Mouse (Mus musculus): ENCODE data around the gene Castor2. TPM values are rescaled to one million over a fixed set of nuclear protein-coding genes. Genes with fewer than 3 reads are reported as not detected.
A peak's percentile ranks its signal among the peaks of the same experiment; 100 is the strongest.

Castor2 gene
- total and polyA plus RNA-seq, 2 experiments from 2014 or later = 21.1 to 27.4 TPM

- 0 out of 2 replicates have a peak, but pooled peaks cover 5% of the 10 kb centered on the region for H3K4me1 ChIP-seq (ENCODE audit: insufficient read depth, low read length)
- no peak overlapping the region for H3K4me3 ChIP-seq (ENCODE audit: low read length)
- no peaks in the 10 kb centered on the region for H3K27me3 ChIP-seq (ENCODE audit: insufficient read depth, low read length)
- WGBS = 89% methylated on average over 3 of the region's 3 CpGs
- no peak for ATAC-seq
- H3K36me3 ChIP-seq (ENCODE audit: insufficient read depth, low read length) = no peaks in the 10 kb centered on the region
- TF ChIP-seq CTCF (IDR thresholded peaks at IDR 0.05; ENCODE audit: low read depth) = no peak
- DNase-seq (ENCODE audit: low spot score) = no peak
- H3K9ac ChIP-seq (replicated peaks; ENCODE audit: low read length) = no peak overlapping the region
- no peak overlapping the region for H3K27ac ChIP-seq
- no peaks in the 10 kb centered on the region for H3K9me3 ChIP-seq (ENCODE audit: low read length)
- no peak overlapping the region for H3K4me2 ChIP-seq (ENCODE audit: low read depth, low read length)
Measured at GRCm38 (mm10) chr5:134186059-134186458, 86.5 kb downstream of the Castor2 start.

GRCm38 (mm10) chr5:134186961-134187731 lies 87.6 kb downstream of the Castor2 start:
- Histone ChIP-seq H3K36me3 (ENCODE audit: insufficient read depth, low read length) (no peaks in the 10 kb centered on the region; the same call in 1 of the 2 replicates), H3K27me3 (ENCODE audit: insufficient read depth, low read length) (no peaks in the 10 kb centered on the region), H3K4me2 (ENCODE audit: low read depth, low read length) (no peak overlapping the region), H3K27ac (no peak overlapping the region), H3K9ac (replicated peaks; ENCODE audit: low read length) (no peak overlapping the region), H3K9me3 (ENCODE audit: low read length) (no peaks in the 10 kb centered on the region), H3K4me3 (ENCODE audit: low read length) (no peak overlapping the region), H3K4me1 (ENCODE audit: insufficient read depth, low read length) (0 out of 2 replicates have a peak, but pooled peaks cover 5% of the 10 kb centered on the region)
- WGBS = 77% methylated on average over 4 of the region's 4 CpGs
- DNase-seq (ENCODE audit: low spot score) (peak; percentile 44), ATAC-seq (no peak)
- peak; percentile 86 for TF ChIP-seq CTCF (IDR thresholded peaks at IDR 0.05; ENCODE audit: low read depth)

- Histone ChIP-seq H3K27ac (no peak overlapping the region), H3K36me3 (ENCODE audit: insufficient read depth, low read length) (peaks cover under 1% of the 10 kb centered on the region; the same call in 1 of the 2 replicates), H3K4me1 (ENCODE audit: insufficient read depth, low read length) (no peaks in the 10 kb centered on the region), H3K9ac (replicated peaks; ENCODE audit: low read length) (no peak overlapping the region), H3K27me3 (ENCODE audit: insufficient read depth, low read length) (no peaks in the 10 kb centered on the region), H3K9me3 (ENCODE audit: low read length) (no peaks in the 10 kb centered on the region), H3K4me3 (ENCODE audit: low read length) (no peak overlapping the region), H3K4me2 (ENCODE audit: low read depth, low read length) (no peak overlapping the region)
- no peak for TF ChIP-seq CTCF (IDR thresholded peaks at IDR 0.05; ENCODE audit: low read depth)
- ATAC-seq = no peak
- WGBS = 87% methylated on average over 7 of the region's 7 CpGs
- DNase-seq (ENCODE audit: low spot score) = no peak
Measured at GRCm38 (mm10) chr5:134188571-134188970, 89.1 kb downstream of the Castor2 start.

GRCm38 (mm10) chr5:134193664-134194063 lies 94.2 kb downstream of the Castor2 start:
- TF ChIP-seq CTCF (IDR thresholded peaks at IDR 0.05; ENCODE audit: low read depth) = no peak
- Histone ChIP-seq H3K9ac (replicated peaks; ENCODE audit: low read length) (no peak overlapping the region), H3K4me1 (ENCODE audit: insufficient read depth, low read length) (no peaks in the 10 kb centered on the region), H3K9me3 (ENCODE audit: low read length) (no peaks in the 10 kb centered on the region), H3K27me3 (ENCODE audit: insufficient read depth, low read length) (no peaks in the 10 kb centered on the region), H3K4me2 (ENCODE audit: low read depth, low read length) (no peak overlapping the region), H3K27ac (no peak overlapping the region), H3K36me3 (ENCODE audit: insufficient read depth, low read length) (peaks cover 17% of the 10 kb centered on the region), H3K4me3 (ENCODE audit: low read length) (no peak overlapping the region)
- WGBS = 91% methylated on average over 8 of the region's 8 CpGs
- ATAC-seq = no peak
- no peak for DNase-seq (ENCODE audit: low spot score)

Other genes starting within 250 kb of the Castor2 start
- gene Rcc1l, start 77.1 kb downstream of the Castor2 start, total RNA-seq (2014; rRNA removed) = 20.6 and 23.0 TPM in 2 replicates
- 21.5 and 21.7 TPM in 2 replicates for gene Rcc1l, start 77.1 kb downstream of the Castor2 start, polyA plus RNA-seq (2015; fragmentation: Nextera tagmentation; extraction: Ambion mirVana)
- gene Gtf2ird2, start 84.3 kb downstream of the Castor2 start, total RNA-seq (2014; rRNA removed) = 14.6 and 19.7 TPM in 2 replicates
- gene Gtf2ird2, start 84.3 kb downstream of the Castor2 start, polyA plus RNA-seq (2015; fragmentation: Nextera tagmentation; extraction: Ambion mirVana) = 11.6 and 12.6 TPM in 2 replicates
- gene Ncf1, start 129.9 kb downstream of the Castor2 start, total RNA-seq (2014; rRNA removed) = 2.8 and 4.9 TPM in 2 replicates
- 2.0 and 2.3 TPM in 2 replicates for gene Ncf1, start 129.9 kb downstream of the Castor2 start, polyA plus RNA-seq (2015; fragmentation: Nextera tagmentation; extraction: Ambion mirVana)
- 103 and 115 TPM in 2 replicates for gene Gtf2i, start 215.0 kb downstream of the Castor2 start, total RNA-seq (2014; rRNA removed)
- gene Gtf2i, start 215.0 kb downstream of the Castor2 start, polyA plus RNA-seq (2015; fragmentation: Nextera tagmentation; extraction: Ambion mirVana) = 85.6 and 86.1 TPM in 2 replicates

Measured in hindbrain, postnatal 0 days (tissue).